Mouse (Mus musculus): ENCODE data around the gene Tm7sf3. TPM values are rescaled to one million over a fixed set of nuclear protein-coding genes. Genes with fewer than 3 reads are reported as not detected.

Tm7sf3 gene
- polyA plus RNA-seq, 1 experiment from 2014 or later = 41.9 TPM

DNA sequence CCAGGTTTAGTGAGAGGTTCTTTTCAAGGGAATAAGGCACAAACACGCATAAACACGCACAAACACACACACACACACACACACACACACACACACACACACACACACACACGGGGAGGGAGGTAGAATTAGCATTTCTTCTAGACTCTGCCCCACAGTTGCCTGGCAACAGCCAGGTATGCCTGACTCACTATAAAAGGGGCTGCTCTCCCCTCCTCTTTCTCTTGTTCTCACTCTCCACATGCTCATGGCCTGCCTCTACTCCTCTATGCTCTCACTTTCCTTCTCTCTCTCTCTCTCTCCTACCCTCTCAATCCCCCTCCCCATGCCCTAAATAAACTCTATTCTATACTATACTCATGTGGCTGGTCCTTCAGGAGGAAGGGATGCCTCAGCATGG lies 14.5 kb downstream of the Tm7sf3 start:
- Histone ChIP-seq H3K9ac (replicated peaks; ENCODE audit: low read length) (no peak overlapping the region), H3K4me3 (ENCODE audit: low read length) (no peak overlapping the region), H3K27ac (ENCODE audit: low read length) (no peak overlapping the region), H3K4me2 (replicated peaks; ENCODE audit: low read depth, low read length) (no peak overlapping the region), H3K9me3 (ENCODE audit: low read length) (no peaks in the 10 kb centered on the region), H3K4me1 (ENCODE audit: insufficient read depth, low read length) (peaks cover 18% of the 10 kb centered on the region), H3K27me3 (ENCODE audit: insufficient read depth, low read length) (no peaks in the 10 kb centered on the region), H3K36me3 (ENCODE audit: insufficient read depth, low read length) (0 out of 2 replicates have a peak, but pooled peaks cover 8% of the 10 kb centered on the region)
- 85% methylated on average over 3 of the region's 3 CpGs for WGBS
- ATAC-seq (ENCODE audit: low FRiP score, low TSS enrichment) = no peak

DNA sequence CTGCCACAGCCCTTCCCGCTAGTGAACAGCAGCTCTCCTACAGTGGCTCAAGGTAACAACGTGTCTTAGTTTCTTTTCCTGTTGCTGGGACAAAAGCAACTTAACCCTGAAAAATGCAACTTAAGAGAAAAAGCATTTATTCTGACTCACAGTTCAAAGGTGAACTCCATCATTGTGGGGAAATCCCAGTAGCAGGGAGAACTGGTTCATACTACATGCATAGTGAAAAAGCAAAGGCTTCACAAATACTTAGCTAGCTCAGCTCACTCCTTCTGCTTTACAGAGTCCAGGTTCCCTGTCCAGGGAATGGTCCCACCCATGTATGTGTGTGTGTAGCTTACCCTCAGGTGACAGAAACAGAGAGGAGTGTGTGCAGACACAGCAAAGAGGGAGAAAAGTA lies 26.0 kb downstream of the Tm7sf3 start:
- no peak for ATAC-seq (ENCODE audit: low FRiP score, low TSS enrichment)
- Histone ChIP-seq H3K4me1 (ENCODE audit: insufficient read depth, low read length) (no peaks in the 10 kb centered on the region), H3K4me3 (ENCODE audit: low read length) (no peak overlapping the region), H3K36me3 (ENCODE audit: insufficient read depth, low read length) (peaks cover 70% of the 10 kb centered on the region), H3K27me3 (ENCODE audit: insufficient read depth, low read length) (no peaks in the 10 kb centered on the region), H3K9ac (replicated peaks; ENCODE audit: low read length) (no peak overlapping the region), H3K9me3 (ENCODE audit: low read length) (no peaks in the 10 kb centered on the region), H3K27ac (ENCODE audit: low read length) (no peak overlapping the region), H3K4me2 (replicated peaks; ENCODE audit: low read depth, low read length) (no peak overlapping the region)
- 90% methylated on average over 2 of the region's 2 CpGs for WGBS

DNA sequence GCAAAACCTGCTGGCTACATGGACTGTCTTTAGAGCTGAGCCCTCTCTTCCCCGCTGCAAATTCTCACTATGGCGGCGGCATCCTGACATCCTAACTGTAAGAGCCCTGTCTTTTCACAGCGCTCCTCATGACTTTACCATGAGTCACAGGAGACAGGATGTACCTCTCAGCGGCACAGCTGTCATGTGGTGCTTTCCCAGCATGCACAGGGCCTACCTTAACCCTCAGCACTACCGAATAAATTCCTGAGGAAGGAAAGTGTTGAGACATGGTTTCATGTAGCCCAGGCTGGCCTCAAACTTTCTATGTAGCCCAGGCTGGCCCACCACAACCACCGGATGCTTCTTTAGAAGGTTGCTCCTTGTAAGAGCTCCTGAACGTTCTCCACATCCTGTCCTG lies 26.7 kb downstream of the Tm7sf3 start:
- Histone ChIP-seq H3K4me2 (replicated peaks; ENCODE audit: low read depth, low read length) (no peak overlapping the region), H3K9me3 (ENCODE audit: low read length) (no peaks in the 10 kb centered on the region), H3K36me3 (ENCODE audit: insufficient read depth, low read length) (peaks cover 64% of the 10 kb centered on the region), H3K9ac (replicated peaks; ENCODE audit: low read length) (no peak overlapping the region), H3K4me1 (ENCODE audit: insufficient read depth, low read length) (no peaks in the 10 kb centered on the region), H3K27me3 (ENCODE audit: insufficient read depth, low read length) (no peaks in the 10 kb centered on the region), H3K4me3 (ENCODE audit: low read length) (no peak overlapping the region), H3K27ac (ENCODE audit: low read length) (no peak overlapping the region)
- 91% methylated on average over 8 of the region's 8 CpGs for WGBS
- no peak for ATAC-seq (ENCODE audit: low FRiP score, low TSS enrichment)

DNA sequence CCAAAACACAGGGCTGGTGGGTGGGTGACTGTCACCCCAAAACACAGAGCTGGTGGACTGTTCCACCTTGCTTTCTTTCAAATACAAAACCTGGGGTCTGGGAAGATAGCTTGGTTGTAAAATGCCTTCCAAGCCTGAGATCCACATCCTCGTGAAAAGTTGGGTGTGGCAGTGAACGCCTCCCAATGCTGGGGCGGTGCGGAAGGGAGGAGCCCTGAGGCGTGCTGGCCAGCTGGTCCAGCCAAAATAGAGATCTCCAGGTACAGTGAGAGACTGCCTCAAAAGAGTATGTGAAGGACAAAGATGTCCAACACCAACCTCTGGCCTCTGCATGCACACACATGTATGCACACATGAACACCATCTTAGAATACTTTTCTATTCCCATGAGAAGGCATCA lies 28.1 kb downstream of the Tm7sf3 start:
- H3K4me1 ChIP-seq (ENCODE audit: insufficient read depth, low read length) = no peaks in the 10 kb centered on the region
- no peak overlapping the region for H3K4me3 ChIP-seq (ENCODE audit: low read length)
- H3K9me3 ChIP-seq (ENCODE audit: low read length) = no peaks in the 10 kb centered on the region
- H3K36me3 ChIP-seq (ENCODE audit: insufficient read depth, low read length) = peaks cover 62% of the 10 kb centered on the region
- no peaks in the 10 kb centered on the region for H3K27me3 ChIP-seq (ENCODE audit: insufficient read depth, low read length)
- H3K27ac ChIP-seq (ENCODE audit: low read length) = no peak overlapping the region
- no peak overlapping the region for H3K9ac ChIP-seq (replicated peaks; ENCODE audit: low read length)
- ATAC-seq (ENCODE audit: low FRiP score, low TSS enrichment) = no peak
- no peak overlapping the region for H3K4me2 ChIP-seq (replicated peaks; ENCODE audit: low read depth, low read length)
- 90% methylated on average over 5 of the region's 5 CpGs for WGBS

DNA sequence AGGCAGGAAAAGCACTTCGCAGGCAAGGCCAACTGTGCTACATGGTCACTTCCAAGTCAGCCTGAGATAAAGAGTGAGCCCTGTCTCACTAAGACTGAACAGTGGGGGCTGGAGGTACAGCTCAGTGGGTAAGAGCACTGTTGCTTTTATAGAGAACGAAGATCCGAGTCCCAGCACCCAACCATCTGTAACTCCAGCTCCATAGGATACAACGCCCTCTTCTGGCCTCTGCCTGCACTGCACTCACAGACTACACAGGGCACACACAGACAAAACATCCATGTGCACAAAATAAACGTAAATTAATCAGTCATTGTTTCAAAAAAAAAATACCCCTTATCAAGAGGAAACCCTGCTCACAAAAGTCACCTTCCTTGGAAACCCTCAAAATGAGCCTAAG lies 28.7 kb downstream of the Tm7sf3 start:
- Histone ChIP-seq H3K4me3 (ENCODE audit: low read length) (no peak overlapping the region), H3K9ac (replicated peaks; ENCODE audit: low read length) (no peak overlapping the region), H3K27me3 (ENCODE audit: insufficient read depth, low read length) (no peaks in the 10 kb centered on the region), H3K27ac (ENCODE audit: low read length) (no peak overlapping the region), H3K4me2 (replicated peaks; ENCODE audit: low read depth, low read length) (no peak overlapping the region), H3K9me3 (ENCODE audit: low read length) (no peaks in the 10 kb centered on the region), H3K36me3 (ENCODE audit: insufficient read depth, low read length) (peaks cover 65% of the 10 kb centered on the region), H3K4me1 (ENCODE audit: insufficient read depth, low read length) (no peaks in the 10 kb centered on the region)
- no peak for ATAC-seq (ENCODE audit: low FRiP score, low TSS enrichment)
- WGBS = 90% methylated on average over 5 of the region's 5 CpGs

DNA sequence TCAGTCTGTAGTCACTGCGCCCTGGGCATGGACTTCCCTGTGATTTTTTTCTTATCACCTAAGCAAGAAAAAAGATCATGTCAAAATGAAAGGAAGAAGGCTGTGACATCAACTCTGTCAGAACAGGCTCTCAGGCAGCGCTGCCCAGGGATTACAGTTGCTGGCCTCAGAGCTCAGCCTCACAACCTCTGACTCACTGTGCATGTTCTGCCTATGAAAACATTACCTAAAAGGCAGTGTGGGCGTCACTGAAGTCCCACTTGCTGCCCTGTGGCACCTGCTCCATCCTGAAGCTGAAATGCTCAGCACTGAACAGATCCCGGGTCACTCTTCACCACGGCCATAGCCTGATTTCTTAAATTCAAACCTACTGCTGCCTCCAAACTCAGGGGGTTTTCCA lies 29.9 kb downstream of the Tm7sf3 start:
- Histone ChIP-seq H3K9ac (replicated peaks; ENCODE audit: low read length) (no peak overlapping the region), H3K4me1 (ENCODE audit: insufficient read depth, low read length) (no peaks in the 10 kb centered on the region), H3K27ac (ENCODE audit: low read length) (no peak overlapping the region), H3K4me3 (ENCODE audit: low read length) (no peak overlapping the region), H3K36me3 (ENCODE audit: insufficient read depth, low read length) (peaks cover 59% of the 10 kb centered on the region), H3K27me3 (ENCODE audit: insufficient read depth, low read length) (no peaks in the 10 kb centered on the region), H3K9me3 (ENCODE audit: low read length) (no peaks in the 10 kb centered on the region), H3K4me2 (replicated peaks; ENCODE audit: low read depth, low read length) (no peak overlapping the region)
- ATAC-seq (ENCODE audit: low FRiP score, low TSS enrichment) = no peak
- WGBS = 89% methylated on average over 5 of the region's 5 CpGs

DNA sequence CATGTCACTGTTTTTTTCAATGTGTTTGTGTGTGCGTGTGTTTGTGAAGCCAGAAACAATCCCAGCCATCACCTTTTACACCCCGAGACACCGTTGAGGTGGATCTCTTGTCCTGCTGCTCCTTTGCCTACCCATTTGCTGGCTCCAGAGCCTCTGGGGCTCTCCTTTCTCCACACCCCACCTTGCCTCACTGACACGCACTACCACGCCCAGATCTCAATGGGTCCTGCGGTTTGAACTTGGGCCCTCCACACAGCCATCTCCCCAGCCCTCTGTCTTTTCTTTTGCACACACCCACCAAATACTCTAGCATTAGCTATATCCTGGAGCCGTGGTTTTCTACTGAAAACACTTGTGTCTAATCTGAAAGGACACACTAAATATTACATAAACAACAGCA lies 30.7 kb downstream of the Tm7sf3 start:
- Histone ChIP-seq H3K36me3 (ENCODE audit: insufficient read depth, low read length) (peaks cover 54% of the 10 kb centered on the region), H3K4me3 (ENCODE audit: low read length) (no peak overlapping the region), H3K27me3 (ENCODE audit: insufficient read depth, low read length) (no peaks in the 10 kb centered on the region), H3K9ac (replicated peaks; ENCODE audit: low read length) (no peak overlapping the region), H3K9me3 (ENCODE audit: low read length) (no peaks in the 10 kb centered on the region), H3K27ac (ENCODE audit: low read length) (no peak overlapping the region), H3K4me2 (replicated peaks; ENCODE audit: low read depth, low read length) (no peak overlapping the region), H3K4me1 (ENCODE audit: insufficient read depth, low read length) (no peaks in the 10 kb centered on the region)
- WGBS = 90% methylated on average over 7 of the region's 7 CpGs
- ATAC-seq (ENCODE audit: low FRiP score, low TSS enrichment) = no peak

DNA sequence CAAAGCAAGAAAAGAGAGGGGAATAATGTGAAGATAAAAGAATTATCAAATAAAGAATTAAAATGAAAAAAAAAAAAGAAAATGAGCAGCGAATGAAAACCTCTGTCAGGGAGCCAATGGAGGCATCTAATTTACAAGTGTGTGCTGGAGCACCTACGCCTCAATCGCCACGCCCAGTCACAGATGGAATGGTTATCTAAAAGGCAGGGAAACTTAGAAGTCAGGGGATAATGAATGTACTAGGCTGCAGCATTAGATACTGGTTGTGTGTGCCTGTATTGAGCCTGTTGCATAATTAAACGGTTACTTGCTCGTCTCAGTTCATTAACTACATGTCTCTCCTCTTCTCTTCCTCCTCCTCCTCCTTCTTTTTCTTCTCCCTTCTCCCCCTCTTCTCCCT lies 31.2 kb downstream of the Tm7sf3 start:
- Histone ChIP-seq H3K36me3 (ENCODE audit: insufficient read depth, low read length) (peaks cover 49% of the 10 kb centered on the region), H3K27me3 (ENCODE audit: insufficient read depth, low read length) (no peaks in the 10 kb centered on the region), H3K4me3 (ENCODE audit: low read length) (no peak overlapping the region), H3K9me3 (ENCODE audit: low read length) (no peaks in the 10 kb centered on the region), H3K4me1 (ENCODE audit: insufficient read depth, low read length) (no peaks in the 10 kb centered on the region), H3K9ac (replicated peaks; ENCODE audit: low read length) (no peak overlapping the region), H3K4me2 (replicated peaks; ENCODE audit: low read depth, low read length) (no peak overlapping the region), H3K27ac (ENCODE audit: low read length) (no peak overlapping the region)
- no peak for ATAC-seq (ENCODE audit: low FRiP score, low TSS enrichment)
- 65% methylated on average over 6 of the region's 6 CpGs for WGBS

DNA sequence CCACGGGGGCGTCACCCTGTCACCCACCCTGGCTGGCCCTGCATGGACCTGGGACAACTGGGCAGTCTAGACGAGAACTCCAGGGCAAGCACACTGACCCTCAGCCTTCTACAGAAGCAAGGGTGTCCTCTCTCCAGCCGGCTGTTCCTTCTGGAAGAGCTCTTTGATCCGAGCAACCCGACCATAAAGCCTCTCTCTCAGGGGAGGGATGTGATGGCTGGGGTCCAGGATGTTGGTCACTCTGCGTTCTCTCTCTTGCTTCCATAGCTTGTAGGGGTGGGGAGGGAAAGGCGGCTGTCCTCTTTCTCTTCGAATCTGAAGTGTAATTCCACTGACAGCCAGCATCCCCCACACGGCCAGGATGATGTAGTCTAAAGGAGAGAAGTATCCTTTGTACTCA lies 39.0 kb downstream of the Tm7sf3 start:
- Histone ChIP-seq H3K4me3 (ENCODE audit: low read length) (no peak overlapping the region), H3K27ac (ENCODE audit: low read length) (no peak overlapping the region), H3K4me2 (replicated peaks; ENCODE audit: low read depth, low read length) (no peak overlapping the region), H3K4me1 (ENCODE audit: insufficient read depth, low read length) (no peaks in the 10 kb centered on the region), H3K9ac (replicated peaks; ENCODE audit: low read length) (no peak overlapping the region), H3K27me3 (ENCODE audit: insufficient read depth, low read length) (no peaks in the 10 kb centered on the region), H3K9me3 (ENCODE audit: low read length) (no peaks in the 10 kb centered on the region), H3K36me3 (ENCODE audit: insufficient read depth, low read length) (peaks cover 54% of the 10 kb centered on the region)
- WGBS = 43% methylated on average over 10 of the region's 10 CpGs
- ATAC-seq (ENCODE audit: low FRiP score, low TSS enrichment) = no peak

DNA sequence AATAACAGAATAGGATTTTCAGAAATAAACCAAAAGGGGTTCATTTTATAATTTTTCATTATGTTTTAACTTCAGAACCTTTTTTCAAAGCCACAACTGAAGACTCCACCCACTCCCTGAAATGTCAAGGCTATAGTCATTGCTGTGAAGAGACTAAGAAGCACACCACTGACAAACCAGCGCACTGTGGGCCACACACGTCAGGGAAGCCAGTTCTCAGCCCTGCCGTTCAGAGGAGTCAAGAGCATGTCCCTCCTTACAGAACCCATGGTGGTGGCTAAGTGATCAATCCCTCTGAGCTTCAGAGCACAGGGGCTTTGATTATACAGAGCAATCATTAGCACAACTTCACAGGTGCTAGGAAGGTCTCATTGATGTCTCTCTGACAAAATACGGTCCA lies 40.0 kb downstream of the Tm7sf3 start:
- WGBS = 69% methylated on average over 4 of the region's 4 CpGs
- Histone ChIP-seq H3K4me1 (ENCODE audit: insufficient read depth, low read length) (no peaks in the 10 kb centered on the region), H3K27me3 (ENCODE audit: insufficient read depth, low read length) (no peaks in the 10 kb centered on the region), H3K36me3 (ENCODE audit: insufficient read depth, low read length) (peaks cover 52% of the 10 kb centered on the region), H3K4me3 (ENCODE audit: low read length) (no peak overlapping the region), H3K9me3 (ENCODE audit: low read length) (no peaks in the 10 kb centered on the region), H3K9ac (replicated peaks; ENCODE audit: low read length) (no peak overlapping the region), H3K4me2 (replicated peaks; ENCODE audit: low read depth, low read length) (no peak overlapping the region), H3K27ac (ENCODE audit: low read length) (no peak overlapping the region)
- no peak for ATAC-seq (ENCODE audit: low FRiP score, low TSS enrichment)

DNA sequence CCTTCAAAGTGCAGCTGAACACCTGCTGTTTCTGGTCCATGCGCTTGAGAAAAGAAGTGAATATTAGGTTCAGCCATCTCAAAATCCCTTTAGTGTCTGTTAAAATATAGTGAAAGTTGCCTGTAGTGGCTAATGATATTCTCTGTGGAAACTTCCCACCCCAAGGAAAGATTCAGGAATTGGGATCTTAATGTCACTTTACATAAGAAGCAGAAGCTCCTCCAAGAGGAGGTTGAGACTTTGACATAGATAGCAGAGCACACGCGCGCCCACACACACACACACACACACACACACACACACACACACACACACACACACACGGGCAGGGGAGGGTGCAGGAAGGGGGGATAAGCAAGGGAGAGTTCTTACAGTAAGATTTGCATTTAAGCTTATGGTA lies 57.5 kb downstream of the Tm7sf3 start:
- no peaks in the 10 kb centered on the region for H3K27me3 ChIP-seq (ENCODE audit: insufficient read depth, low read length)
- no peak overlapping the region for H3K9ac ChIP-seq (replicated peaks; ENCODE audit: low read length)
- H3K27ac ChIP-seq (ENCODE audit: low read length) = no peak overlapping the region
- ATAC-seq (ENCODE audit: low FRiP score, low TSS enrichment) = no peak
- H3K4me3 ChIP-seq (ENCODE audit: low read length) = no peak overlapping the region
- H3K9me3 ChIP-seq (ENCODE audit: low read length) = no peaks in the 10 kb centered on the region
- peaks cover 30% of the 10 kb centered on the region for H3K36me3 ChIP-seq (ENCODE audit: insufficient read depth, low read length)
- no peak overlapping the region for H3K4me2 ChIP-seq (replicated peaks; ENCODE audit: low read depth, low read length)
- H3K4me1 ChIP-seq (ENCODE audit: insufficient read depth, low read length) = no peaks in the 10 kb centered on the region
- 87% methylated on average over 4 of the region's 5 CpGs for WGBS

Measured in kidney, embryonic 16.5 days (tissue).